Mouse (Mus musculus) stomach, embryonic 15.5 days (tissue): Measurements from ENCODE around the gene Slc6a12. TPM values are rescaled to one million over a fixed set of nuclear protein-coding genes. Genes with fewer than 3 reads are reported as not detected.

Source experiments
- ATAC-seq: fragments of 200-750 bp; cut with Nextera tagmentation; 2 replicates; pipeline ENCODE4 v1.8.0; 2017; ENCODE audit warnings: low read depth, moderate number of reproducible peaks, moderate TSS enrichment; ENCODE audit not compliant: insufficient read depth, low FRiP score
- H3K27ac ChIP-seq: fragments of 300-500 bp; sonication (generic); 2 replicates; pipeline ENCODE4 v1.5.1; 2015; ENCODE audit warnings: mild to moderate bottlenecking, inconsistent platforms
- H3K27me3 ChIP-seq: fragments of 300-500 bp; sonication (generic); replicated peaks from 2 replicates; pipeline ENCODE4 v1.6.1; 2015; ENCODE audit warnings: inconsistent platforms
- H3K36me3 ChIP-seq: fragments of 300-500 bp; sonication (generic); 2 replicates; pipeline ENCODE4 v1.6.1; 2015; ENCODE audit warnings: inconsistent platforms
- H3K4me1 ChIP-seq: fragments of 300-500 bp; sonication (generic); 2 replicates; pipeline ENCODE4 v1.6.1; 2015; ENCODE audit warnings: inconsistent platforms
- H3K4me2 ChIP-seq: fragments of 300-500 bp; sonication (generic); 2 replicates; pipeline ENCODE4 v1.6.1; 2015; ENCODE audit warnings: mild to moderate bottlenecking, inconsistent platforms
- H3K4me3 ChIP-seq: fragments of 300-500 bp; sonication (generic); replicated peaks from 2 replicates; pipeline ENCODE4 v1.5.1; 2015; ENCODE audit warnings: inconsistent platforms
- H3K9ac ChIP-seq: fragments of 300-500 bp; sonication (generic); 2 replicates; pipeline ENCODE4 v1.6.1; 2015; ENCODE audit warnings: inconsistent platforms
- H3K9me3 ChIP-seq: fragments of 300-500 bp; sonication (generic); 2 replicates; pipeline ENCODE4 v1.6.1; 2016; ENCODE audit warnings: inconsistent platforms
- WGBS: fragments of 180-500 bp; shearing (Covaris S2); methylation state at CpG from one replicate; pipeline ENCODE4 v1.1.7; 2015; 5-methylcytosine and 5-hydroxymethylcytosine counted together
- polyA plus RNA-seq: library from polyadenylated mRNA; unstranded; fragments of >200 nt; fragmentation: Nextera tagmentation; extraction: Ambion mirVana; gene quantifications from 2 replicates; pipeline ENCODE4 v1.2.1, GENCODE M21; 2015

The Slc6a12 gene
- polyA plus RNA-seq = 0.12 and 0.18 TPM in 2 replicates

GRCm38 (mm10) chr6:121343026-121343770 lies at the start of gene Slc6a12:
TSS of gene Slc6a12 (plus strand) at chr6:121343076.
- no peak for ATAC-seq
- H3K27ac ChIP-seq = no peak within 1 kb of the TSS
- H3K36me3 ChIP-seq = no peaks in the 10 kb centered on the region
- H3K9ac ChIP-seq = no peak within 1 kb of the TSS
- no peaks in the 10 kb centered on the region for H3K9me3 ChIP-seq
- WGBS = 67% methylated on average over 15 of the region's 15 CpGs
- H3K27me3 ChIP-seq = no peaks in the 10 kb centered on the region
- no peak within 1 kb of the TSS for H3K4me3 ChIP-seq
- no peak within 1 kb of the TSS for H3K4me2 ChIP-seq
- H3K4me1 ChIP-seq = no peaks in the 10 kb centered on the region

GRCm38 (mm10) chr6:121299317-121299716 lies 43.6 kb upstream of the Slc6a12 start:
- Histone ChIP-seq H3K27ac (no peak overlapping the region), H3K4me3 (no peak overlapping the region), H3K4me2 (no peak overlapping the region), H3K27me3 (no peaks in the 10 kb centered on the region), H3K9me3 (no peaks in the 10 kb centered on the region), H3K9ac (no peak overlapping the region), H3K4me1 (0 out of 2 replicates have a peak, but pooled peaks cover 7% of the 10 kb centered on the region), H3K36me3 (no peaks in the 10 kb centered on the region)
- WGBS = 50% methylated on average over 7 of the region's 7 CpGs
- no peak for ATAC-seq

DNA sequence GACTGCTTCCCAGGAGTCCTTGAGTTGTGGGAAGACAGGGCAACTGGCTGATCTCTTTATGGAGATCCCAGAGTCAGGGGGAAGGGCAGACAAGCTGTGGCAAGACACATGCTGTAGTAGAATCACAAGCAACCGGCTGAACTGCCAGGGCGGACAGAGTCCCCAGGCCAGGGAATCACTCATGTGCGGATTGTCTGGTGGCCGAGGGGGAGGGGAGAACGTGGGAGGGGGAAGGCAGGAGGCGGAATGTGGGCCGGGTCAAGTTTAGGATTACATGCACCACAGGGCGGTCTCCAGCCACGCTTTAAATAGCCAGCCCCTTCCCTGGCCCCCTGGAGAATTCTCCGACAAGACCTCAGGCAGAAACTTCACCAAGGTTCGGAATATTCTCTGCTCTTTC lies 42.9 kb upstream of the Slc6a12 start, which contains the start of gene Slc6a13:
Gene Slc6a13, plus strand, starts transcription at position 274 of the 400 bp plus-strand sequence.
- Histone ChIP-seq H3K9me3 (no peaks in the 10 kb centered on the region), H3K36me3 (no peaks in the 10 kb centered on the region), H3K9ac (no peak within 1 kb of the TSS), H3K27me3 (no peaks in the 10 kb centered on the region), H3K4me2 (peak within 1 kb of the TSS; percentile 32), H3K4me1 (0 out of 2 replicates have a peak, but pooled peaks cover 7% of the 10 kb centered on the region), H3K27ac (no peak within 1 kb of the TSS), H3K4me3 (no peak within 1 kb of the TSS)
- 2% methylated on average over 11 of the region's 11 CpGs for WGBS
- peak; percentile 59; the same call in 1 of the 2 replicates for ATAC-seq

DNA sequence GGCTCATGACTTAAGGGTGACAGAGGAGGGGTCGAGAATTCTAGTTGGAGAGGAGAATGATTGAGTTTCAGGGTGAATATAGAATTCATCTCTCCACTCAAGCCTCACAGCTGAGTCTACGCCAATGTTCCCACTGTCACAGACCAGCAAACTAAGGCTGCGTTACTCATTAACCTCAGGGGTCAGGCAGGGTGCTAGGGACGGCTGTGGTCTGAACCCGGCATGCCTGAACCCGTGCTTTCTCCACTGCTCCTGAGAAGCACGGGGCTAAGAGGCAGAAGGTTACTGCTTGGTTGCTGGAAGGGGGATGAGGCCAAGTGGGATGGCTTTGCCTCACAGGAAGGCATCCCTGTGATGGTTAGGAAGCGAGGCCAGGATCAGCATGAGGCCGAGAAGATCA lies 42.4 kb upstream of the Slc6a12 start:
- peak overlapping the region; percentile 32; the same call in 1 of the 2 replicates for H3K4me2 ChIP-seq
- WGBS = 36% methylated on average over 9 of the region's 9 CpGs
- 0 out of 2 replicates have a peak, but pooled peaks cover 7% of the 10 kb centered on the region for H3K4me1 ChIP-seq
- H3K27ac ChIP-seq = no peak overlapping the region
- H3K9ac ChIP-seq = no peak overlapping the region
- no peaks in the 10 kb centered on the region for H3K27me3 ChIP-seq
- H3K4me3 ChIP-seq = no peak overlapping the region
- H3K36me3 ChIP-seq = no peaks in the 10 kb centered on the region
- no peaks in the 10 kb centered on the region for H3K9me3 ChIP-seq
- 0 out of 2 replicates have a peak, but pooled peaks have one; percentile 25 for ATAC-seq

DNA sequence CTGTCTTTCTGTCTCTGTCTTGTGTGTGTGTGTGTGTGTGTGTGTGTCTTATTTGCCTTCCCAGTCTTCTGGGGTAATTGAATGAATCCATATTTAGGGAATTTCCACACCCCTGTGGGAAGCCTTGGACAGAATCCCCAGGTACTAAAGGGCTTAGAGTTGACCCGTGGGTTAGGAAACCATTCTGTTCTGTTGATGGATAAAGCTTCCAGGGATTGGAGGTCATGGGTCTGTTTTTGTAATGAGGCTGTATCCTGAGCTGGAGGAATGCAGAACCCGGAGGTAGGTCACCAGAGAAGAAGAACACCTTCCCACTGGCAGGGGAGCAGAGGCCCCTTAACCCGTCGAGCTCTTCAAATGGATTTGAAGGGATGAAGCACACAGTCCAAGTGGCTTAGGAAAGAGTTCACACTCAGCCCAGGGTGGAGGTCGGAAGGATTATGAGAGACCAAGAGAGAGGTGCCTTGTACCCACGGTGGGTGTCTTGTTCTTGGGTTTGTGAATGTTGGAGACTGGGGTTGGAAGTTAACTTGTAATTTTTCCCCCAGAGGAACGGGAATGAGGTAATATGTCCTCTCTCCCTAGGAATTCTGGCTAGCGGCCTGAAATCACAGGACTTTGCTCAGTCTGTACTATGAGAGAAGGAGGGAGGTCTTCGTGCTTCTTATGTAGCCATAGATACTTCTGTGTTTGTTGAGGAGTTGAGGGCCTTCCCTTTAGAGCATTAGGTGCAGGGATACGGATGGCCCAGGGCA lies 39.2 kb upstream of the Slc6a12 start:
- Histone ChIP-seq H3K36me3 (no peaks in the 10 kb centered on the region), H3K27ac (no peak overlapping the region), H3K4me2 (no peak overlapping the region), H3K27me3 (no peaks in the 10 kb centered on the region), H3K9me3 (no peaks in the 10 kb centered on the region), H3K4me1 (0 out of 2 replicates have a peak, but pooled peaks cover 7% of the 10 kb centered on the region), H3K4me3 (no peak overlapping the region), H3K9ac (no peak overlapping the region)
- no peak for ATAC-seq
- 54% methylated on average over 10 of the region's 10 CpGs for WGBS

DNA sequence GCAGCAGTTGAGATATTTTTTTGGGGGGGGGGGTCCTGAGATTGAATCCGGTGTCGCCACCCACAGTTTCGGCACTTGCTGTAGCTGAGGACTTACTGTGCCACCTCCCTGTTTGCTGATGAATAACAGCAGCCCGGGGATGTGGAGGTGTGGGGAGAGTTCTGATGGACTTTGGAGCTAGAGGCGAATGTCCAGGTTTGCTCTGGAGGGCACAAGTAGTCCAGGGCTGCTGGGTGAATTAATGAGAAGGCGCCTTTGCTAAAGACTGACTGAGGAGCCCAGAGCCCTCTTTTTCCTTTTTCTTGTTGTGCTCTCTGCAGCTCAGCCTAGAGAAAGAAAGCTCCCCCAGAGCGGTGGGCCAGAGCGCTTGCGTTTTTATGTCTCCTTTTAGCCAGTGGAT lies 38.2 kb upstream of the Slc6a12 start:
- no peak overlapping the region for H3K9ac ChIP-seq
- WGBS = 75% methylated on average over 9 of the region's 9 CpGs
- no peak for ATAC-seq
- no peaks in the 10 kb centered on the region for H3K9me3 ChIP-seq
- no peaks in the 10 kb centered on the region for H3K36me3 ChIP-seq
- H3K27me3 ChIP-seq = no peaks in the 10 kb centered on the region
- 0 out of 2 replicates have a peak, but pooled peaks cover 7% of the 10 kb centered on the region for H3K4me1 ChIP-seq
- H3K4me2 ChIP-seq = no peak overlapping the region
- H3K4me3 ChIP-seq = no peak overlapping the region
- no peak overlapping the region for H3K27ac ChIP-seq

- H3K4me3 ChIP-seq = no peak overlapping the region
- ATAC-seq = no peak
- no peak overlapping the region for H3K27ac ChIP-seq
- no peaks in the 10 kb centered on the region for H3K36me3 ChIP-seq
- no peaks in the 10 kb centered on the region for H3K4me1 ChIP-seq
- H3K9me3 ChIP-seq = no peaks in the 10 kb centered on the region
- no peak overlapping the region for H3K4me2 ChIP-seq
- H3K9ac ChIP-seq = no peak overlapping the region
- WGBS = 89% methylated on average over 3 of the region's 3 CpGs
- H3K27me3 ChIP-seq = no peaks in the 10 kb centered on the region
Observed at GRCm38 (mm10) chr6:121305571-121305970, 37.3 kb upstream of the Slc6a12 start.

- 70% methylated on average over 6 of the region's 6 CpGs for WGBS
- H3K9me3 ChIP-seq = no peaks in the 10 kb centered on the region
- H3K36me3 ChIP-seq = no peaks in the 10 kb centered on the region
- no peaks in the 10 kb centered on the region for H3K27me3 ChIP-seq
- no peak overlapping the region for H3K9ac ChIP-seq
- H3K4me2 ChIP-seq = no peak overlapping the region
- H3K27ac ChIP-seq = no peak overlapping the region
- no peak for ATAC-seq
- no peak overlapping the region for H3K4me3 ChIP-seq
- no peaks in the 10 kb centered on the region for H3K4me1 ChIP-seq
Observed at GRCm38 (mm10) chr6:121310984-121311383, 31.9 kb upstream of the Slc6a12 start.

DNA sequence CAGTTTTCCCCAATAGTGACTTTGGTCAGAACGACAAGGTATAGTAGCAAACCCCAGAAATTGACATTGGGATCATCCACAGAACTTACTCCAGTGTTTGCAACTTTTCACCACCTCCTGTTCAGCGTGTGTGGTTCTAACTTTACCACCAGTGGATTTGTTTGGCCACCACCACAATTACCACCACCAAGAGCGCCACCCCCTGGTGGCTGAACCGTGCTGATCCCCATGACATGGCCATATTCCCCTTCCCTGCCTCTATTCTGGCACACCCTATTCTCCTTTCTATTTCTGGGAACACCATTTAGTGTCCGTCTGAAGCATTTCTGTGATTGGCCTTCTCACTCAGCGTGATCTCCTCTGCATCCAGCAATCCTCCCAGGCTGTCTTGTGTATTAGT lies 23.8 kb upstream of the Slc6a12 start:
- no peak overlapping the region for H3K4me2 ChIP-seq
- H3K4me3 ChIP-seq = no peak overlapping the region
- ATAC-seq = no peak
- no peaks in the 10 kb centered on the region for H3K9me3 ChIP-seq
- no peak overlapping the region for H3K27ac ChIP-seq
- no peaks in the 10 kb centered on the region for H3K4me1 ChIP-seq
- H3K9ac ChIP-seq = no peak overlapping the region
- no peaks in the 10 kb centered on the region for H3K36me3 ChIP-seq
- 71% methylated on average over 6 of the region's 6 CpGs for WGBS
- no peaks in the 10 kb centered on the region for H3K27me3 ChIP-seq

- Histone ChIP-seq H3K27ac (no peak overlapping the region), H3K36me3 (no peaks in the 10 kb centered on the region), H3K4me2 (no peak overlapping the region), H3K27me3 (no peaks in the 10 kb centered on the region), H3K9ac (no peak overlapping the region), H3K4me3 (no peak overlapping the region), H3K4me1 (no peaks in the 10 kb centered on the region), H3K9me3 (no peaks in the 10 kb centered on the region)
- WGBS = 83% methylated on average over 9 of the region's 9 CpGs
- ATAC-seq = no peak
Observed at GRCm38 (mm10) chr6:121322381-121323110, 20.3 kb upstream of the Slc6a12 start.

- Histone ChIP-seq H3K4me2 (no peak overlapping the region), H3K27ac (no peak overlapping the region), H3K27me3 (no peaks in the 10 kb centered on the region), H3K36me3 (no peaks in the 10 kb centered on the region), H3K9me3 (no peaks in the 10 kb centered on the region), H3K4me3 (no peak overlapping the region), H3K9ac (no peak overlapping the region), H3K4me1 (no peaks in the 10 kb centered on the region)
- no peak for ATAC-seq
- WGBS = 75% methylated on average over 3 of the region's 3 CpGs
Observed at GRCm38 (mm10) chr6:121325298-121325697, 17.6 kb upstream of the Slc6a12 start.
